Mouse (Mus musculus): ENCODE measurements around the gene Tex13c1.

Gene Tex13c1

GRCm38 (mm10) chrX:43590860-43591259, at the start of gene Tex13c1:
TSS of gene Tex13c1 (plus strand) at chrX:43591160.
- no peak for DNase-seq (ENCODE audit: inconsistent ontology term)
